Mouse (Mus musculus): ENCODE data around the gene Mmd2. TPM values are rescaled to one million over a fixed set of nuclear protein-coding genes. Genes with fewer than 3 reads are reported as not detected.

The Mmd2 gene
- polyA plus RNA-seq (2014; fragmentation: Nextera tagmentation; extraction: Ambion mirVana): 0.14 TPM in 1 of 2 replicates, not detected in the other

GRCm38 (mm10) chr5:142608259-142608988, at the start of gene Mmd2:
TSS of gene Mmd2 (minus strand) at chr5:142608800.
- H3K36me3 ChIP-seq (ENCODE audit: control insufficient read depth, insufficient read depth, low read length): no peaks in the 10 kb centered on the region
- no peak within 1 kb of the TSS for H3K27ac ChIP-seq (ENCODE audit: low read depth, low read length)
- ATAC-seq (ENCODE audit: low FRiP score, low TSS enrichment): peak; percentile 68
- peak within 1 kb of the TSS; percentile 42 for H3K9ac ChIP-seq (ENCODE audit: low read depth, low read length)
- H3K27me3 ChIP-seq (ENCODE audit: control insufficient read depth, insufficient read depth, low read length): peaks cover 11% of the 10 kb centered on the region
- no peaks in the 10 kb centered on the region for H3K9me3 ChIP-seq (ENCODE audit: control insufficient read depth, low read length)
- WGBS: 3% methylated on average over 41 of the region's 42 CpGs
- H3K4me2 ChIP-seq (replicated peaks; ENCODE audit: low read depth, low read length): peak within 1 kb of the TSS; percentile 74
- H3K4me1 ChIP-seq (ENCODE audit: control insufficient read depth, insufficient read depth, low read length): no peaks in the 10 kb centered on the region
- H3K4me3 ChIP-seq (ENCODE audit: low read length): peak within 1 kb of the TSS; percentile 39

- Histone ChIP-seq H3K27me3 (ENCODE audit: control insufficient read depth, insufficient read depth, low read length) (no peaks in the 10 kb centered on the region), H3K9me3 (ENCODE audit: control insufficient read depth, low read length) (no peaks in the 10 kb centered on the region), H3K4me1 (ENCODE audit: control insufficient read depth, insufficient read depth, low read length) (no peaks in the 10 kb centered on the region), H3K9ac (ENCODE audit: low read depth, low read length) (no peak overlapping the region), H3K36me3 (ENCODE audit: control insufficient read depth, insufficient read depth, low read length) (peaks cover 23% of the 10 kb centered on the region), H3K4me3 (ENCODE audit: low read length) (no peak overlapping the region), H3K27ac (ENCODE audit: low read depth, low read length) (no peak overlapping the region), H3K4me2 (replicated peaks; ENCODE audit: low read depth, low read length) (no peak overlapping the region)
- no peak for ATAC-seq (ENCODE audit: low FRiP score, low TSS enrichment)
- 67% methylated on average over 4 of the region's 4 CpGs for WGBS
Measured at GRCm38 (mm10) chr5:142652266-142652665, 43.7 kb upstream of the Mmd2 start.

DNA sequence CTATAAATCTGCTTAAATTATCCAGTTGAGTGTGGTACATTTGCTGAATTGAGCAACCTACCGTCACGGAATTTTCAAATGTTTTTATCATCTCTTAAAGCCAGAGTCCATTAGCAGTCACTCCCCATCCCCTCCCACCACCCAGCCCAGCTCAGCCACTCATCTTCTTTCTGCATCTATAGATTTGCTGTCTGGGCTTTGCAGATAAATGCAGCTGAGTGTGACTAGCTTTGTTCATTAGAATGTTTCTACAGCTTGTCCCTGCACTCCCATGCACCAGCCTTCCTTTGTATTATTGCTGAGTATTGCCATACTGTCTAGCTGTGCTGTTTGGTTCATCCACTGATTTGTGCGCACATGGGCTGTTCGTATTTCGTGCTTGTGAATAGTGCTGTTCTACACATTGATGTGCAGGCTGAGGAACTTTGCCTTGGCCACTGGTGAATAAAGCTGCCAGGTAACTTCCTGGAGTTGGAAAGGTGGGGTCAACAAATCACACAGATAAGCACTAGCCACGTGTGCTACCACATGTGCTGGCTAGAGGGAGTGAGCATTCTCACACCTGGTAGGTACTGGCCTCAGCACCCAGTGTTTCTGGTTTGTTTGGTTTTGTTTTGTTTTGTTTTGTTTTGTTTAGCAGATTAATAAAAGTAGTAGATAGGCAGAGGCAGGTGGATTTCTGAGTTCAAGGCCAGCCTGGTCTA, 42.3 kb upstream of the Mmd2 start:
- Histone ChIP-seq H3K27ac (ENCODE audit: low read depth, low read length) (no peak overlapping the region), H3K4me3 (ENCODE audit: low read length) (no peak overlapping the region), H3K9ac (ENCODE audit: low read depth, low read length) (no peak overlapping the region), H3K4me2 (replicated peaks; ENCODE audit: low read depth, low read length) (no peak overlapping the region), H3K36me3 (ENCODE audit: control insufficient read depth, insufficient read depth, low read length) (peaks cover 10% of the 10 kb centered on the region), H3K4me1 (ENCODE audit: control insufficient read depth, insufficient read depth, low read length) (no peaks in the 10 kb centered on the region), H3K27me3 (ENCODE audit: control insufficient read depth, insufficient read depth, low read length) (no peaks in the 10 kb centered on the region), H3K9me3 (ENCODE audit: control insufficient read depth, low read length) (no peaks in the 10 kb centered on the region)
- no peak for ATAC-seq (ENCODE audit: low FRiP score, low TSS enrichment)
- WGBS: 73% methylated on average over 6 of the region's 6 CpGs

- H3K9me3 ChIP-seq (ENCODE audit: control insufficient read depth, low read length): no peaks in the 10 kb centered on the region
- no peak overlapping the region for H3K4me2 ChIP-seq (replicated peaks; ENCODE audit: low read depth, low read length)
- no peak overlapping the region for H3K9ac ChIP-seq (ENCODE audit: low read depth, low read length)
- ATAC-seq (ENCODE audit: low FRiP score, low TSS enrichment): no peak
- H3K27ac ChIP-seq (ENCODE audit: low read depth, low read length): no peak overlapping the region
- H3K4me3 ChIP-seq (ENCODE audit: low read length): no peak overlapping the region
- no peaks in the 10 kb centered on the region for H3K4me1 ChIP-seq (ENCODE audit: control insufficient read depth, insufficient read depth, low read length)
- 74% methylated on average over 3 of the region's 3 CpGs for WGBS
- H3K27me3 ChIP-seq (ENCODE audit: control insufficient read depth, insufficient read depth, low read length): no peaks in the 10 kb centered on the region
- peaks cover 7% of the 10 kb centered on the region; the same call in 1 of the 2 replicates for H3K36me3 ChIP-seq (ENCODE audit: control insufficient read depth, insufficient read depth, low read length)
Measured at GRCm38 (mm10) chr5:142650390-142650789, 41.8 kb upstream of the Mmd2 start.

DNA sequence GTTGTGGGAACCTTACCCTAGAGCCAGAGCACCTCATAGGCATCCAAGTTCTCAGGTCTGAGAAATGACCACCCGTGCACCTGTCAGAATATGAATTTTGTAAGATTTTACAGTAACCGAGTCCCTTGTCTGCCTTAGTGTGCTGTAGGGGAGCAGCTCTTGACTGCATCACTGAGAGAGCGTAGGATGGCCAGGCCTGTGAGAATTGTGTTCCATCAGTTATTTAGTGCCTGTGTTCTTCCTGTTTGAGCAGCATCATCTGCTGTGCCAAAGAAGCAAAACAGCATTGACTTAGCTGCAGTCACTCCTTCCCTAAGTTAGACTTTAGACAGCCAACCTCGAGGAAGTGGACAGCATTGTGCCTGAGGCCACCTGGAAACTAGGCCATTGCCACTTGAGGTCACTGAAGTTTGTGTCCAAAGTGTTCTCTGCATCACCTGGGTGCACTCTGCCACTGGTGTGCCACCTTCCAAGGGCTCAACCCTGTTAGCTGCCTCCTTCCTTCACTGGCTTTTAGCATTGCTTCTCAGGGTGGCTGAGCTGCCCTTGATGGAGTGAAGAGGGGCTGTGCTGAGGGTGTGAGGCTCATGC, 41.0 kb upstream of the Mmd2 start:
- 0 out of 2 replicates have a peak, but pooled peaks cover 2% of the 10 kb centered on the region for H3K36me3 ChIP-seq (ENCODE audit: control insufficient read depth, insufficient read depth, low read length)
- 0 out of 2 replicates have a peak, but pooled peaks cover 3% of the 10 kb centered on the region for H3K9me3 ChIP-seq (ENCODE audit: control insufficient read depth, low read length)
- no peaks in the 10 kb centered on the region for H3K27me3 ChIP-seq (ENCODE audit: control insufficient read depth, insufficient read depth, low read length)
- no peak overlapping the region for H3K9ac ChIP-seq (ENCODE audit: low read depth, low read length)
- no peak overlapping the region for H3K4me3 ChIP-seq (ENCODE audit: low read length)
- no peaks in the 10 kb centered on the region for H3K4me1 ChIP-seq (ENCODE audit: control insufficient read depth, insufficient read depth, low read length)
- ATAC-seq (ENCODE audit: low FRiP score, low TSS enrichment): no peak
- WGBS: 88% methylated on average over 4 of the region's 4 CpGs
- no peak overlapping the region for H3K27ac ChIP-seq (ENCODE audit: low read depth, low read length)
- H3K4me2 ChIP-seq (replicated peaks; ENCODE audit: low read depth, low read length): no peak overlapping the region

DNA sequence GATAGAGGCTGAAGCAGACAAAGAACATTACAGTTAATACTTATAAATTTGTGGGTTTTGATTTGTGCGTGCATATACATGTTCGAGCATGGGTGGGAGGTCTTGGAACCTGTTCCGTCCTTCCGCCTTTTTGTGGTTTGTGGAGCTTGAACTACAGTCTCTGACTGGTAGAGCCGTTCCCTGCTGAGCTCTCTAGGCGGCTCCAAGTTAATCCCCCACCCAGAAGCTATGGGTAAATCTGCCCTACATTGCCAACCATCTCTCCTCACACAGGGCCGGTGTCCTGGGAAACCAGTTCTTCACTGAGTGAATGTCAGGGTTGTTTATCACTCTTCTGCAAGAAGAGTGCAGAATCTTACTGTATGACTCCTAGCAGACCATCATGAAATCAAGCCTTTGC, 39.6 kb upstream of the Mmd2 start:
- 89% methylated on average over 7 of the region's 7 CpGs for WGBS
- Histone ChIP-seq H3K27ac (ENCODE audit: low read depth, low read length) (no peak overlapping the region), H3K4me1 (ENCODE audit: control insufficient read depth, insufficient read depth, low read length) (no peaks in the 10 kb centered on the region), H3K9me3 (ENCODE audit: control insufficient read depth, low read length) (0 out of 2 replicates have a peak, but pooled peaks cover 3% of the 10 kb centered on the region), H3K9ac (ENCODE audit: low read depth, low read length) (no peak overlapping the region), H3K27me3 (ENCODE audit: control insufficient read depth, insufficient read depth, low read length) (no peaks in the 10 kb centered on the region), H3K4me2 (replicated peaks; ENCODE audit: low read depth, low read length) (no peak overlapping the region), H3K36me3 (ENCODE audit: control insufficient read depth, insufficient read depth, low read length) (0 out of 2 replicates have a peak, but pooled peaks cover 2% of the 10 kb centered on the region), H3K4me3 (ENCODE audit: low read length) (no peak overlapping the region)
- no peak for ATAC-seq (ENCODE audit: low FRiP score, low TSS enrichment)

- no peaks in the 10 kb centered on the region for H3K27me3 ChIP-seq (ENCODE audit: control insufficient read depth, insufficient read depth, low read length)
- 0 out of 2 replicates have a peak, but pooled peaks cover 3% of the 10 kb centered on the region for H3K9me3 ChIP-seq (ENCODE audit: control insufficient read depth, low read length)
- no peak overlapping the region for H3K27ac ChIP-seq (ENCODE audit: low read depth, low read length)
- no peaks in the 10 kb centered on the region for H3K4me1 ChIP-seq (ENCODE audit: control insufficient read depth, insufficient read depth, low read length)
- peaks cover 48% of the 10 kb centered on the region for H3K36me3 ChIP-seq (ENCODE audit: control insufficient read depth, insufficient read depth, low read length)
- H3K4me3 ChIP-seq (ENCODE audit: low read length): no peak overlapping the region
- no peak overlapping the region for H3K4me2 ChIP-seq (replicated peaks; ENCODE audit: low read depth, low read length)
- ATAC-seq (ENCODE audit: low FRiP score, low TSS enrichment): no peak
- 88% methylated on average over 6 of the region's 6 CpGs for WGBS
- H3K9ac ChIP-seq (ENCODE audit: low read depth, low read length): no peak overlapping the region
Measured at GRCm38 (mm10) chr5:142641331-142642051, 32.9 kb upstream of the Mmd2 start.

- no peaks in the 10 kb centered on the region for H3K4me1 ChIP-seq (ENCODE audit: control insufficient read depth, insufficient read depth, low read length)
- 80% methylated on average over 5 of the region's 5 CpGs for WGBS
Measured at GRCm38 (mm10) chr5:142640088-142640487, 31.5 kb upstream of the Mmd2 start.

More at GRCm38 (mm10) chr5:142640088-142640487, 31.5 kb upstream of the Mmd2 start:
- no peak overlapping the region for H3K4me2 ChIP-seq (replicated peaks; ENCODE audit: low read depth, low read length)
- 0 out of 2 replicates have a peak, but pooled peaks cover 3% of the 10 kb centered on the region for H3K9me3 ChIP-seq (ENCODE audit: control insufficient read depth, low read length)
- H3K36me3 ChIP-seq (ENCODE audit: control insufficient read depth, insufficient read depth, low read length): peaks cover 50% of the 10 kb centered on the region
- no peaks in the 10 kb centered on the region for H3K27me3 ChIP-seq (ENCODE audit: control insufficient read depth, insufficient read depth, low read length)
- no peak overlapping the region for H3K27ac ChIP-seq (ENCODE audit: low read depth, low read length)
- no peak overlapping the region for H3K4me3 ChIP-seq (ENCODE audit: low read length)
- H3K9ac ChIP-seq (ENCODE audit: low read depth, low read length): 0 out of 2 replicates have a peak overlapping the region, but pooled peaks have one; percentile 7
- ATAC-seq (ENCODE audit: low FRiP score, low TSS enrichment): no peak

Measured in kidney, embryonic 14.5 days (tissue).